Mouse (Mus musculus): ENCODE results near the gene Cd55b. TPM values are rescaled to one million over a fixed set of nuclear protein-coding genes. Genes with fewer than 3 reads are reported as not detected.

Cd55b gene
- polyA plus RNA-seq, 1 experiment from 2014 or later, result not detected

Other genes starting within 250 kb of the Cd55b start
- 15.1 and 17.4 TPM in 2 replicates for gene Cd55, start 39.7 kb upstream of the Cd55b start, polyA plus RNA-seq (2015; fragmentation: Nextera tagmentation; extraction: Ambion mirVana)
- gene Zp3r, start 206.6 kb upstream of the Cd55b start, polyA plus RNA-seq (2015; fragmentation: Nextera tagmentation; extraction: Ambion mirVana), result not detected in 2 replicates
- gene C4bp, start 238.6 kb upstream of the Cd55b start, polyA plus RNA-seq (2015; fragmentation: Nextera tagmentation; extraction: Ambion mirVana), result not detected in 2 replicates

All from heart, embryonic 15.5 days (tissue).